Mouse (Mus musculus): ENCODE data around the gene Cacna1e. TPM values are rescaled to one million over a fixed set of nuclear protein-coding genes. Genes with fewer than 3 reads are reported as not detected.
A peak's percentile ranks its signal among the peaks of the same experiment; 100 is the strongest.

Gene Cacna1e
- polyA plus RNA-seq (2015; fragmentation: Nextera tagmentation; extraction: Ambion mirVana), result 0.19 and 0.29 TPM in 2 replicates

DNA sequence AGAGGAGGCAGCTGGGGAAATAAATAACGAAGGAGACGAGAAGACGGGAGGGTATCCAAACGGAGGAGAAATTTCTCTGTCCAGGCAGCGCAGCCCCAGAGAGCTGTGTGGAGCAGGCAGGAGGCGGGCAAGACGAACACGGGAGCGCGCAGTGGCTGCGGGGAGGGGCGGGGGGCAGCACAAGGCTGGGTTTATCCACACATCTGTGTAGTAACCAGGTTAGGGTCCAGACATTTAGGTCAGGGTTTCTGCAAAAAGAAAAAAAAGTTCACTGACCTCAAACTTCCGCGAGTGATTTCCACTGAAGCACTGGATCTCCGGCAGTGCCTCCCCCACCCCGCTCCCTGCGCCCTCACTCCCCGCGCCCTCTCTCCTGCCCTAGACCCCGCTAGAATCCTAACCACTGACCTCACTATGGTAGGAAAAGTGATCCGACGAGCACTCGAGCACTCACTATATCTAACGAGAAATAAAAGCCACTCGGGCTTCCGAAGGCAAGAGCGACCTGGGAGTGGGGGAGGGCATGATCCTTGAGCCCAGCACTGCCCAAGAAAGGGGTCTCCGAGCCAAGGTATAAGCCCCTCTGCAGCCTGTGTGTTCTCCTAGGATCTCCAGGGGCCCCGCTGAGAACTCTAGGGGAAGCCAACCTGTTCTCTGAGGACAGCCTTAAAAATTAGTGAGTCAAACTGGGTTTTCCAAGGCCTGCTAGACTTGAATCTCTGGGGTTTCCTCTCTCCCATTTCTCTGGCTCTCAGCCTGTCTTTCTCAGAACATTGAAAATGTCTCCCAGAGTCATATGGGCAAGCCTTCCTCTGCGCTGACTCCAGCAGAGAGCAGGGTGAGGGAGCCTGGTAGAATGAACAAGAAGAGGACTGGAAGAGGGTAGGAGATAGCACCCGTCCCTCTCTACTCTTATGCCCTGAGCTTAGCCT lies at the start of gene Cacna1e:
TSS of gene Cacna1e (minus strand) at position 227 of the 932 bp plus-strand sequence.
- Histone ChIP-seq H3K9ac (replicated peaks; ENCODE audit: low read depth) (no peak within 1 kb of the TSS), H3K27ac (ENCODE audit: low read length) (no peak within 1 kb of the TSS), H3K4me1 (ENCODE audit: insufficient read depth, low read depth, low read length) (peaks cover 7% of the 10 kb centered on the region), H3K4me2 (replicated peaks; ENCODE audit: low read depth, low read length) (peak within 1 kb of the TSS; percentile 68), H3K36me3 (ENCODE audit: insufficient read depth, low read length) (no peaks in the 10 kb centered on the region), H3K4me3 (ENCODE audit: low read depth, low read length) (peak within 1 kb of the TSS; percentile 40), H3K27me3 (replicated peaks; ENCODE audit: insufficient read depth, low read length) (no peaks in the 10 kb centered on the region), H3K9me3 (ENCODE audit: low read length) (no peaks in the 10 kb centered on the region)
- TF ChIP-seq CTCF (IDR thresholded peaks at IDR 0.05) (no peak), EP300 (IDR thresholded peaks at IDR 0.05) (no peak)
- WGBS, result 8% methylated on average over 31 of the region's 31 CpGs
- peak; percentile 11 for DNase-seq (ENCODE audit: low spot score)
- ATAC-seq, result no peak

DNA sequence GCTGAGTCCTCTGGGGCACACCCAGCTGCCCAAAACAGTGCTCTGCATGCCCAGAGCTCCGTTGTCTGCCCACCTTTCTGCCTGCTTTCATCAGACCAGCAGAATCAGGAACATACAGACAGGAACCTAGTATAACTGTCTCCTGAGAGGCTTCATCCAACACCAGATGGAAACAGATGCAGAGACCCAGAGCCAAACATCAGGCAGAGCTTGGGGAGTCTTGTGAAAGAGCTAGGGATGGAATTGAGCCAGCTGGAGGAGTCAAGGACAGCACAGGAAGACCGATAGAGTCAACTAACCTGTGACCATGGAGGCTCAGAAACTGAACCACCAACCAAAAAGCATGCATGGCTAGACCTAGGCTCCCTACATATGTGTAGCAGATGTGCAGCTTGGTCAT lies 34.1 kb upstream of the Cacna1e start:
- WGBS, result 60% methylated on average over 2 of the region's 2 CpGs
- no peak for TF ChIP-seq CTCF (IDR thresholded peaks at IDR 0.05)
- no peak for TF ChIP-seq EP300 (IDR thresholded peaks at IDR 0.05)
- peak; percentile 40 for DNase-seq (ENCODE audit: low spot score)
- Histone ChIP-seq H3K4me1 (ENCODE audit: insufficient read depth, low read depth, low read length) (no peaks in the 10 kb centered on the region), H3K27ac (ENCODE audit: low read length) (no peak overlapping the region), H3K27me3 (replicated peaks; ENCODE audit: insufficient read depth, low read length) (no peaks in the 10 kb centered on the region), H3K9ac (replicated peaks; ENCODE audit: low read depth) (no peak overlapping the region), H3K36me3 (ENCODE audit: insufficient read depth, low read length) (no peaks in the 10 kb centered on the region), H3K4me2 (replicated peaks; ENCODE audit: low read depth, low read length) (no peak overlapping the region), H3K9me3 (ENCODE audit: low read length) (no peaks in the 10 kb centered on the region), H3K4me3 (ENCODE audit: low read depth, low read length) (no peak overlapping the region)
- ATAC-seq, result no peak

GRCm38 (mm10) chr1:154917438-154917837 lies 33.1 kb upstream of the Cacna1e start:
- ATAC-seq, result peak; percentile 46
- TF ChIP-seq CTCF (IDR thresholded peaks at IDR 0.05) (no peak), EP300 (IDR thresholded peaks at IDR 0.05) (no peak)

DNA sequence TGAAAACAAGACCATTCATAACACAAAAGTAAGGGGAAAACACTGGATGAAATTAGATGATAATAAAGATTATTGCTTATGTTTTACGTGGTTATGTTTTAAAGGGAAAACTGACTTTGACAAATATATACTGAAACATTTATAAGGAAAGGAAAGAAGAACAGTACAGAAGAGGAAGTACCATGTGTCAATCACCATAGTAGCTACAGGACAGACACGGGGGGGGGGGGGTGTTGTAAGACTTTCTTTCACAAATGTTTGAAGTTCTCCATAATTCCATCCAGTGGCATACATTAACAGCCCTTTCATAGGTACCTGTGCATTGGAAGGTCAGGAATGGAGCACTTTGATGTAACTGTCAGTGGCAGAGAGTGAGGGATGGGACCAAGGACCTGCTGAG lies 25.3 kb upstream of the Cacna1e start:
- no peak overlapping the region for H3K9ac ChIP-seq (replicated peaks; ENCODE audit: low read depth)
- DNase-seq (ENCODE audit: low spot score) (no peak), ATAC-seq (no peak)
- no peaks in the 10 kb centered on the region for H3K4me1 ChIP-seq (ENCODE audit: insufficient read depth, low read depth, low read length)
- no peaks in the 10 kb centered on the region for H3K9me3 ChIP-seq (ENCODE audit: low read length)
- no peaks in the 10 kb centered on the region for H3K27me3 ChIP-seq (replicated peaks; ENCODE audit: insufficient read depth, low read length)
- H3K4me2 ChIP-seq (replicated peaks; ENCODE audit: low read depth, low read length), result no peak overlapping the region
- H3K4me3 ChIP-seq (ENCODE audit: low read depth, low read length), result no peak overlapping the region
- WGBS, result 65% methylated on average over 2 of the region's 2 CpGs
- no peak overlapping the region for H3K27ac ChIP-seq (ENCODE audit: low read length)
- no peak for TF ChIP-seq EP300 (IDR thresholded peaks at IDR 0.05)
- TF ChIP-seq CTCF (IDR thresholded peaks at IDR 0.05), result no peak
- no peaks in the 10 kb centered on the region for H3K36me3 ChIP-seq (ENCODE audit: insufficient read depth, low read length)

More at GRCm38 (mm10) chr1:154917438-154917837, 33.1 kb upstream of the Cacna1e start:
- Histone ChIP-seq H3K9me3 (ENCODE audit: low read length) (no peaks in the 10 kb centered on the region), H3K36me3 (ENCODE audit: insufficient read depth, low read length) (no peaks in the 10 kb centered on the region), H3K27ac (ENCODE audit: low read length) (no peak overlapping the region), H3K9ac (replicated peaks; ENCODE audit: low read depth) (no peak overlapping the region), H3K4me3 (ENCODE audit: low read depth, low read length) (no peak overlapping the region), H3K27me3 (replicated peaks; ENCODE audit: insufficient read depth, low read length) (no peaks in the 10 kb centered on the region), H3K4me1 (ENCODE audit: insufficient read depth, low read depth, low read length) (no peaks in the 10 kb centered on the region), H3K4me2 (replicated peaks; ENCODE audit: low read depth, low read length) (no peak overlapping the region)
- 55% methylated on average over 6 of the region's 6 CpGs for WGBS
- DNase-seq (ENCODE audit: low spot score), result peak; percentile 40

GRCm38 (mm10) chr1:154897390-154897789 lies 13.1 kb upstream of the Cacna1e start:
- TF ChIP-seq CTCF (IDR thresholded peaks at IDR 0.05) (no peak), EP300 (IDR thresholded peaks at IDR 0.05) (no peak)
- Histone ChIP-seq H3K27me3 (replicated peaks; ENCODE audit: insufficient read depth, low read length) (no peaks in the 10 kb centered on the region), H3K4me3 (ENCODE audit: low read depth, low read length) (no peak overlapping the region), H3K36me3 (ENCODE audit: insufficient read depth, low read length) (no peaks in the 10 kb centered on the region), H3K9me3 (ENCODE audit: low read length) (no peaks in the 10 kb centered on the region), H3K4me1 (ENCODE audit: insufficient read depth, low read depth, low read length) (no peaks in the 10 kb centered on the region), H3K9ac (replicated peaks; ENCODE audit: low read depth) (no peak overlapping the region), H3K27ac (ENCODE audit: low read length) (no peak overlapping the region), H3K4me2 (replicated peaks; ENCODE audit: low read depth, low read length) (no peak overlapping the region)
- WGBS, result 70% methylated on average over 2 of the region's 2 CpGs
- DNase-seq (ENCODE audit: low spot score), result peak; percentile 9
- ATAC-seq, result no peak

- H3K27me3 ChIP-seq (replicated peaks; ENCODE audit: insufficient read depth, low read length), result no peaks in the 10 kb centered on the region
- H3K4me3 ChIP-seq (ENCODE audit: low read depth, low read length), result no peak overlapping the region
- H3K4me1 ChIP-seq (ENCODE audit: insufficient read depth, low read depth, low read length), result no peaks in the 10 kb centered on the region
- H3K27ac ChIP-seq (ENCODE audit: low read length), result no peak overlapping the region
- H3K36me3 ChIP-seq (ENCODE audit: insufficient read depth, low read length), result no peaks in the 10 kb centered on the region
- H3K4me2 ChIP-seq (replicated peaks; ENCODE audit: low read depth, low read length), result no peak overlapping the region
- WGBS, result 67% methylated on average over 5 of the region's 5 CpGs
- DNase-seq (ENCODE audit: low spot score) (no peak), ATAC-seq (no peak)
- no peak overlapping the region for H3K9ac ChIP-seq (replicated peaks; ENCODE audit: low read depth)
- no peak for TF ChIP-seq EP300 (IDR thresholded peaks at IDR 0.05)
- TF ChIP-seq CTCF (IDR thresholded peaks at IDR 0.05), result peak; percentile 18; the same call in 1 of the 2 replicates
- no peaks in the 10 kb centered on the region for H3K9me3 ChIP-seq (ENCODE audit: low read length)
These were observed 5.9 kb upstream of the Cacna1e start for GRCm38 (mm10) chr1:154890244-154890643.

Data from lung, postnatal 0 days (tissue).